Mouse (Mus musculus) kidney, adult 8-10 months (tissue): Measurements from ENCODE around the gene Adamts9.
A peak's percentile ranks its signal among the peaks of the same experiment; 100 is the strongest.

Experiments
- DNase-seq, 2 experiments: peaks; one replicate each; pipeline ENCODE4 v3.0.0; 2022

The Adamts9 gene

DNA sequence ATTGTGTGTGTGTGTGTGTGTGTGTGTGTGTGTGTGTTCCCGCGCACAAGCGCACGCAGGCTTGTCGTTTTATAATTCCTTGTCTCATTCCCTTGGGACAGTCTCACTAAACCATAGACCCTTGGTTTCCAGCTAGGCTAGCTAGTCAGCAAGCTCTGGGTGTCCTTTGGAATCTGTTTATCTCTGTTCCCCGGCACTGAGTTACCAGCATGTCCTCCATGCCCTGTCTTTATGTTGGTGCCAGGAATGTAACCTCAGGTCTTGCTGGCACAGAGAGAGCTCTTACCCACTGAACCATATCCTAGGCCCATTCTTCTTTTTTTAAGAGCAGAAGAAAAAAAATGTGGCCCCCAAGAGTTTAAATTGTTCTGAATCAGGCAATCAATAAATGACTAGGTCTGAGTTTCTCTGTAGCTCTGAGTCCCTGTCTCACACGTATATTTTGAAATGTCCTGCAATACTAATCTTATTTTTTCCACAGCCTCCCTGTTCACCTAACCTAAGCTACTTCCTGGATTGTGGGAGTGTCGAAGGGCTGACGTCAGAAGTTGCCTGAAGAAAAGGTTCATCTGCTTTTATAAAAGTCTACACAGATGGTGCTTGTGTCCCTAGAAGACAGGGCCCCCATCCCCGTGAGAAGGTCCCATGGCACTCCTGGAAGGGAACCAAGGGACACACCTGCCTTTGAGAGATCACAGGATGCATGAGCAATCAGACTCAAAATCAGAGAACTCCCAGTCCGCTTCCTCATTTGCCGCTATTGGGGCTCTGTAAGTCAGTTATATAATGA is 84.4 kb downstream of the Adamts9 start:
- DNase-seq, result peak; percentile 56 to 74

DNA sequence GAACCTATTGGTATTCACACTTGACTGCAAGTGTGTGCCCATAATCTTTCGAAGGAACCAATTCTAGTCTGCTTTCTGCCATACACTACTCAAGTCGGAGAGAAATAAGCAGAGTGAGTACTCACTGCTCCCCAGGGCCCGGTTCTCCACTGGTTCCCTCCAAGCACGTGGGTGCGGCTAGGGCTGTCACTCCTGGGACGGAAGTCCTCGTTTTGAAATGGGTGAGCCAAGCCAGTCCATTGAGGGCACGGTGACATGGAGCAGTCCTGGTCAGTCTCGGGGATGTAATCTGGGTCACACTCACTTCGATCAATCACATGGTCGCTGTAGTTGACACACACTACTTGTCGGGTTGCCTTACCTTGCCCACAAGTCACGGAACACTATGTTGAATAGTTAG is 85.5 kb downstream of the Adamts9 start:
- DNase-seq, result no peak

DNA sequence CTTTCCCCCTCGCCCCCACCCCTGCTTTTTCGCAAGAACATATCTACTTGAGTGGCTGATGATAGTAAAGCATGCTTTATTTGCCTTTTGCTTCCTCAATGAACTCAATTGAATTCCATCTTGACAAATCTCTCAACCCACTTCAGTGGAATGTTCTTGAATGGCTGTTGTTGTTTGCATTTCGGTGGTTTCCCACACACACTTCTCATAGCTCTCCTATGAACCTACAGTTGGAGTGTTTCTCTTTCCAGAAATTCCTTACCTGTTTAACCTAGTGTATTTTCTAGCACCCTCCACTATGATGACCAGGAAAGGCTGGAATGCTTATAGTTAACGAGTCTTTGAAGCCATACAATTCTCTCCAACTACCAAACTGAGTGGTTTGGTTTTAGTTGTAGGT is 88.4 kb downstream of the Adamts9 start:
- no peak for DNase-seq

DNA sequence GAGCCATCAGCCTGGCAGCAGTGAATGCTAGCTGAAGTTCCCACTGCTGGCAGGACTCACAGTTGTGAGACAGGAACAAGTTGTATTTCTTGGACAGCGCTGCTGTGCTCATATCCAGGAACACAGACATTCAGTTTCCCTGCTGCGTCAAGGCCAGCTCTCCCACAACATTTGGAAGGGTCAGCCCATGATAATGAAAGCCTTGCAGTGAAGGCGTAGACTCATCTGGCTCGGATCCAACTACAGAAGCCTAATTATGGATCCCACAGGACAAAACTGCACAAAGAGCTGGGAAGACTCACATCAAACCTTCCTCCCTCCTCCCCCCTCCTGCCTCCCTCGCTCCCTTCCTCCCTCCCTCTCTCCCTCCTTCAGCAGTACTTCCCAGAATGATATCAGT is 93.0 kb downstream of the Adamts9 start:
- DNase-seq, result peak; percentile 44 to 51

DNA sequence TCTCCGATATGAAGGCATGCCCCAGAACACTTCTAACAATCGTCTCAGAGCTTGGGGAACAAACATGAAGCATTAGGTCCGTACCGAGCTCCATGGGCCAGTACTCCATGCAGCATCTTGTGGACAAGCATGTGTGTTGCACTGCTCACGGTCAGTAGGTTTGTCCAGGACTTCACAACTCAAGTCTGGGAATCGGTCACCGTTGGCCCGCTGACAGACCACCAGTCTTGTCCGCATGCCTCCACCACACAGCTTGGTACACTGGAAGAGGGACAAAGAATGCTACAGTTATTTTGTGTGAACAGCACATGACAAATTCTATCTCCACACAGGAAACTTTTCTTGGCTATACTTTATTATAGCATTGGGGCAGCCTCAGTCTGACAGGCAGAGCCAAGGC is 94.1 kb downstream of the Adamts9 start:
- no peak for DNase-seq

DNA sequence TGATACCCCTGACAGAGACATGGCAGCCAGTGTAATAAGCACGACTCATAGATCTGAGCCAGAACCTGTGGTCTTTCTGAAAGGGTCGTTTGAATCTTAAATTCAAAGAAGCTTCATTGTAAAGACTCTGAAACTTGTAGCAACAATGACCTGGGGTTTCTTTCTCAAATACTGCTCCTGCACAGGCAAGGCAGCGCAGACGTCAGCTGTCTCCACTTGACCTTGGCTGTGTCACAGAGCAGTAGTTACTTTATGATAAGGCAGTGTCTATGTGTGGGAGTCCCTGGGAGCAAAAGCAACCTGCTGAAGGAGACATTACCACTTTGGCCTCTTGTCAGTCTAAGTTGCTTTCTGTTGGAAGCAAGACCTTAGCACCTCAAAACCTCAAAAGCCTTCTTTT is 96.7 kb downstream of the Adamts9 start:
- DNase-seq, result no peak

DNA sequence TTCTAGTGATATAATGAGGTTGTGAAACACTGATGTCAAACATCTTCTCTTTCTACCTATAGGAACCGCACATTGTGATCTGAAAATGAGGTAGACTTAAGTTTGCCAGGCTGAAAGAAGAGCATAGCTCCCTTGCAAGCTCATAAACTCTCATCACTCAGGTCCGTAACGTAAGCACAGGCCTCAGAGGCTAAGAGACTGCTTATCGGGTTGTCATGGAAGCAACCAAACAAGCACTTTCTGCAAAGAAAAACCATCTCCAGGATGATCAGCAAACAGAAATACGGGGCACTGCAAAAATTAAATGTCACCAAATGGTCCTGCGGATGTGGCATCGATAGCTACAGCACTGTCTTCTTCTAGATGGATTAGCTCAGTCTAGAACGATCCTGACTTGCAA is 97.4 kb downstream of the Adamts9 start:
- DNase-seq, result no peak

DNA sequence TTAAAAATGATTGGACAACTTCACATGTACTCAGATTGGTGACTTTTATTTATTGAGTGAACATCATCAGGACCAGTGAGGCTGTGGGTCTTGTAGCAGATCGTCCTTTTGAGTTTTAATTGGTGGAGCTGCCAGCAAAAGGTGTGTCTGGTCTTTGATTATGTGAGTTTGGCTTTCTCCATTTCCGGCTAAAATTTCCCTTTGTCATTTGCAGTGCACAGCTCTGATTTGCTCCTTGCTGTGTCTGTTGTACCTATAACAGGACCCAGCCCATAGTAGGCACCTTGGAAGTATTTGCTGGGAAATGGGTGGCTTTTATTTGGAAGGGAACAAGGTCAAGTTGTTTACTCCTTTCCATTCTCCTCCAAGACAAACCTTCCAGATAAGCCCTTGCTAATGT is 99.8 kb downstream of the Adamts9 start:
- no peak for DNase-seq

DNA sequence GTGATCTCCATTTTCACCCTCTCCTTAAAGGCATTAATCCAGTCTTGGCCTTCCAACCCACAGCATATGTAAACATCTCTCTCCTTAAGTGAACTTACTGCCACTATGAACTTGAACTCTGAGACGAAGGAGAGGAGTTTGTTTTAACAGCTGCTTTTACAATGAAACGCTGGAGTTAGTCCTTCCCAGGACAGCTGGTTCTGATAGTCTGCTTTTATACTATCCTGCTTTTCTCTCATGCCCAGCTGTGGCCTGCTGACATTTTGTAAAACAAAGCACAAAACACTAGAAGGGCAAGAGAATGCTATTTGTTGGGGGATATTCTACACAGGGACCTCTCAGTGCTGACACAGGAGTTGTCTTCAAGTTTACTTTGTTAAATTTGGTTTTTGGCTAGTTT is 101.3 kb downstream of the Adamts9 start:
- no peak for DNase-seq

DNA sequence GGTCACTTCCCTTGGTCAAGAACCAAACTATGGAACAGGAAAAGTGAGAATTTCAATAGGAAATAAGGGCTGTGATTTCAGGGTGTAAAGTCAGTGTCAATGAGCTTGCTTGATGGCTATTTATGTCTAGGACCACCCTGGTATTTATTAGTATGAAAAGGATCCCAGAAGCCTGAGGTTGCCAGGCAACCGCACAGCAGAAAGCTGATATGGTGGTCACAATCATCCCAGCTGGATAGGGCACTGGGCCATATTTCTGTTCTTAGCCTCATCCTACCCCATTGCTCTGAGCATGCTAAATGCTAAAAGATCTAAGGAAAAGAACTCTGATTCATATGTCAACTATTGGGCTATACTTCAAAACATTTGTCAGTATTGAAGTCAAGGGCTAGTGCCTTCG is 112.2 kb downstream of the Adamts9 start:
- DNase-seq, result no peak

DNA sequence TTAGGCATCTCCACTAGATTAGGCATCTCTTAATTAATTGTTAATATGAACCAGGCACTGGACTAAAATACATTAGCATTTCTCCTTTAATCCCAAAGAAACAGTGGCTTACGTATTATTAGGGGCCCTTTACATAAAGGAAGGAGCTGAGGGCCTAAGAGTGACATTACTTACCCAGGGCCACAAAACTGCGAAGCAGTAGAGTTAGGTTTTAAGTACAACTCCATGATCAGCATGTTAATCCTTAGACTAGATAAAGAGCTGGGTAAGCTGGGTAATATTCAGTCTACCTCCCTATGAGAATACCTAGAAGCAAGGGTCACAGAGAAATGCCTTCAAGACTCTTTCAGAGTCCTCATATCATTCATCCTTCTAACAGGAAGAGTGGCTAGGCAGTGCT is 114.1 kb downstream of the Adamts9 start:
- peak in 1 of 2 experiments; percentile 43 for DNase-seq

DNA sequence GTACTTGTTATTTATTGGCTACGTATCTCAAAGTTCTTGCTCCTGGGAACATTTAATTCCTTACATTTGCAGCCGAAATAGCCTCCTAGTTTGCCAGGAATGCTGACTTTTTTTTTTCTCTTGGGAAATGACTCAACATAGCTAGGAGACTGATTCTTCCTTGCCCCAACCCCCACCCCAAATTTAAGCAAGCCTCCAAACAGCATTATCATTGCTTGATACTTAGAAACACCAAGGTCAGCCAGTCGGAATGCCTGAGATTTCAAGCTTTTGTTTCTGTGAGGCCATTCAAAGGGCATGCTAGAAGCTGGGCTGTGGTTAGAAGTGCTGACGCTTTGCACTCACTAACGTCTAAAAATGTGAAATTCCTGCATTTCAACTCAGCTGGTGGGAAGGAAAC is 115.9 kb downstream of the Adamts9 start:
- no peak for DNase-seq

DNA sequence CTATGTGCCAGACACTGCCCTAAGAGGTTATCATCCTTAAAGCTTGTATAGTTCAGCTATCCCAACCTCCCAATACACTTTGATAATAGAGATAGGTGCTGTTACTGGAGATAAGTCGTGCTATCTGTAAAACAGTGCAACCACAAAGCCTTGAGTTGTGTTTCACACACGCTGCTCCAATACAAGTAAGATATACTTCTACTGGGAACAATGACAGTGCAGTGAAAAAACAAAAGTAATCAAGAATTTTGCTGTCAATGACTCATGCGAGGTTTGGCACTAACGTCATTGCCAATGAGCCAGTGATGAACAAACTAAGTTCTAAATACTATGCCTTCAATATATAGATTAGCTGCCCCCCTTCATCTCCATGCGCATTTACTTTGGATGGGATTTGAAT is 116.7 kb downstream of the Adamts9 start:
- no peak for DNase-seq

DNA sequence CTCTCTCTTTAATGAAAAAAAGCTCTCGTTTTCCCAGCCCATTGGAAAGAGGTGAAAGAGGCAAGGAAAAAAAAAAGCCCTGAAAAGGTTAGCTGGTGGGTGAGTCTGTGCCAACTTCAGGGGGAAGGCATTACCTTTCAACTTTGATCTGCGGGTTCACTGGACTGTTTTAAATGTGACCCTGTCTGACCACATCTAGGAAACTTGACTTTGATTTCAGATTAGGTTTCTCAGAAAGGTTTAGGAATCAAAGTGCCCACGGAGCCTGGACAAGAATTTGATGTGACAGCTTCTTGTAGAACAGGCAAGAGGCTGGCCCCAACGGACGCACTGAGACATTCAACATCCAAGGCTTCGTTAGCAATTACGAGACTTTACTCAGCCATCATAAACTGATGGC is 119.3 kb downstream of the Adamts9 start:
- DNase-seq, result peak; percentile 49 to 55

DNA sequence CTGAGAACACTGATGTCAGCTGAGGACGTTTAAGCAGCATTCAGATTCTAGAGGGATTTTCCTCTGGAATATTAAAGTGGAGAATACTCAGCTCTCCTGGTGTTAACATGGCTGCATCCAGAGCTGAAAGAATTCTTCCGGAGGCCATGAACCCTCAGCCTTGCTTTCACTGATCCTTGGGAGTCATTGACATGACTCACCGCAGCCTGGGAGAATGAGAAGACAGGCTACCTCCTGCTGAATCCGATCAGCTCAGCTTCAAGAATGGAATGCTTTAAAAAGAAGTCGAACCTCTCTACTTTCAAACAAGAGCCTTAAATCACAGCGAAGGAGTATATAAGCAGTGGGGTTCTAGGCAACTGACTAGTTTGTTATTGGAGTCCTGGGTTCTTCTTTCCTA is 121.3 kb downstream of the Adamts9 start:
- no peak for DNase-seq

DNA sequence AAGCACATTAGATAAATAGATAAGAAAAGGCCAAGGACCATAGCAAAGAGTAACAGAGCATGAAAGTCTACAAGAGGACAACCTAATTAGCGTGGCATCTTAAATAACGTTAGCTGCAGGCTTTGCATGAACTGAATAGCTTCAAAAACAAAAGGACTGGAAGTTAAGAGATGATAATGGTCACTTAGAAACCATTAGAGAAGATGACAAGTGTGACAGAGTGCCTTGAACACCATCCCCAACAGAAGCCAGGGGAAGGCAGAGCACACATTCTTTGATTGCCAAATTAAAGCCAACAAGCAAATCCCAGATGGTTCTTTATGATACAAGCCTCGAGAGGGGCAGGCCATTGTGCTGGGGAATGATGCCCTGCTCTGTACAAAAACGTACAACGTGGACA is 121.7 kb downstream of the Adamts9 start:
- DNase-seq, result no peak

DNA sequence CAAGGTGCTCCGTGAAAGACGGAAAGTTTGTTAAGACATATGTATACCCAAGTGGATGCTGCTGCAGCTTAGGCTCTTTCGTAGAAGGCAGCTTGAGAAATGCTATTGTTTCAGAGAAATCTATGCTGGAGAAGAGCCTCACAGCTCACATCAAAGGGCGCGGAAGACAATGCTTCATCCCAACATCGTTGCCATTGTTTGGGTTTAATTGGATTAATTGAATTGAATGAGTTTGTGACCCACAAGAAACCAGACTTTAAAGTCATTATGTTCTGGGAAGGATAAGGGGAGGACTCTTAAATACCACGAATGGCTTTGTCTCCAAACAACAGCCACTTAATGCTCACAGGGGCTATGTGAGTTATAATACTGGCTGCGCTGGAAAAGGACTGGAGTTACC is 125.6 kb downstream of the Adamts9 start:
- DNase-seq, result no peak

DNA sequence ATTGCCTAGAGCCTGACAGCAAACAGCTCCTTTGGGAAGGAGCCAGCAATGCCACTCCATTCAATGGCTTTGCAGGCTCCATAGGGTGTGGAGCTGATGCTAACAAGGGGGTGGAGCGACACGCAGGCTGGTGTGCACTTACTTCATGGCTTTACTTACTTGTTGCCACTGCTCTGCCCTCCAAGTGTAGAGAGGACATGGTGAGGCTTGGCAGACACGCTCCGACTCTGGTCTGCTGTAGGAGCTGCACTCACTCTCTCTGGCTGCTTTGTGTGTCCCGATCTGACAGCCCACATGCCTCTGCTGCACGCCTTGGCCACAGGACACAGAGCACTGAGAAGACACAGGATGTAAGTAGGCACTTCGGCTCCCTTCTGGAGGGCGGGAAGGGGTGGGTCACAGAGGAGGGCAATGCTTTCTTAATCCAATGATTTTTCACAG is 127.0 kb downstream of the Adamts9 start, which contains the start of gene A730049H05Rik:
Gene A730049H05Rik, plus strand, starts transcription at position 168 of the 441 bp plus-strand sequence.
- no peak for DNase-seq

DNA sequence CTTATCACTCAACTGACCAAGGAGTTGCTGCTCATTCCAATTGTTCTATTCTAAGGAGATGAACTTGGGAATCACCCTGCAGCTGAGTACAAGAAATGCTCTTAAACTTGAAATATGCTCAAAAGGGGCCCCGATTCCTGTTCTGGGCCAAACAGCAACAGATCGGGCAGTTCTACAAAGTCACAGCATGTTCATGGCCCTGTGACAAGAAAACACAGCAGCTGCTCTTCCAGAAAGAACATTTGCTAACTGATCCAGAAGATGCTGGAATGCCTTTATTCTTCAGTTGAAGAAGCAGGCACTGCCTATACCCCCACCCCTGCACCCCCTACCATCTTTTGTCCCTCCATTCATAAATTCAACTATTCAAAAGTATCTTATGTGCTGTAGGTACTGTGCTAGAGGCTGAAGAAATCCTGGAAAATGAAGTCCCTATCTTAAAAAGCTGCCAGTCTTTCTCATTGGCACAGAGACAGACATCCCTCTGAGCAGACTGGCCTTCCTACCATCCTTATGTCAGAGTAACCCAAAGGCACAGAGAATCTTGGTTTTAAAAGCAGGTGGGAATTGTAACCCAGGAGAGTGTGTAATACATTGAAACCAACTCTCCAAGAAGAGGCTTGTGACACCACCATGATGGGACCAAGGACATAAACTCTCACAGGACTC is 130.5 kb downstream of the Adamts9 start:
- no peak for DNase-seq

DNA sequence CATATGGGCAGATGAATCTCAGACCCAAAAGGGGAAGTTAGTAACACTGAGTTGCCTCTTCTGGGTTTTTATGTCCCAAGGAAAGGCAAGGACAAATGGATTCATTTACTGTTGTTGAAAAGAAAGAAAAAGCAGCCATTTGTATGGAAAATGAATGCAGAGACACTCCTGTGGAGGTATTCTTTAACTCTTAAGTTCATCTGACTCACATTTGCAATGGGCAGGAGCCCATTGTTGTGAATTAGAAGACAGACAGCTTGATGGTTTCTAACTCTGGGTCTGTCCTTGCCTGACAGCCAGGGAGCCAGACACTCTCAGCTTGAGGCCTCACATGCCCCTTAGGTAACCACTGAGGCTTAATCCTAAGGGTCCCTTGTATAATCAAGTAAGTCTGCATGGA is 131.7 kb downstream of the Adamts9 start:
- DNase-seq, result no peak

DNA sequence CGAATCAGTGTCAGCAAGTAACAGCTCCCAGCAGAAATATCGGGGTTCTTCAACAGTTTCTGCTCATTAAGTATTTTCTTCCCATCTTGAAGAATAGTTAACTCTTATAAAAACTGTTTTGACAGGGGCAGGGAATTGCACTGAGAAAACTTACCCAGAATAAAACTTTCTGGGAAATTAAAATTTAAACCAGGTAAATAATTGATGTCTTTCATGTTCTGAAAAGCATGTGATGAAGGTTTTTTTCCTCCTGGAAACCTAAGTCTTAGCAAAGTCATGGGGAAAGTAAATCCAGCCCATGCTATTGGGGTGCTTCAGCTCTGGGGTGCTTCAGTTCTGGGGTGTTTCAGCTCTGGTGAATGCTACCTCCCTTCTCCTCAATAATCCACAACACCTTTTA is 132.7 kb downstream of the Adamts9 start:
- no peak for DNase-seq

DNA sequence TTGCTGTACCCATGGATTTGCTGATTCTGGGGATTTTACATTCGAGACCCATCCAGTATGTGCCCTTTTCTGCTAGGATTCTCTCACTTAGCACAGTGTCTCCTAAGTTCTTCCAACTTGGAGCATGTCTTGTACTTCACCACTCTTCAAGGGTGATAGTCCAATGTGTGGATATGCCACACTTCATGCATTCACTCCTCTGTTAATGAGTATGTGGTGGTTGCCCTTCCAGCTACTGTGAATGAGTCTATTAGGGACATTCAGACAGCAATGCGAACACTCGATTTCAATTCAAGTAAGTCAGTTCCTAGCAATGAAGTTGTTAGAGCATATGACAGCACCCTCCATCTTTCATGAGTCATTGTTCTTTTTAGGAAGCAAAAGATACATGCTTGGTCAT is 133.5 kb downstream of the Adamts9 start:
- peak; percentile 53 to 70 for DNase-seq

DNA sequence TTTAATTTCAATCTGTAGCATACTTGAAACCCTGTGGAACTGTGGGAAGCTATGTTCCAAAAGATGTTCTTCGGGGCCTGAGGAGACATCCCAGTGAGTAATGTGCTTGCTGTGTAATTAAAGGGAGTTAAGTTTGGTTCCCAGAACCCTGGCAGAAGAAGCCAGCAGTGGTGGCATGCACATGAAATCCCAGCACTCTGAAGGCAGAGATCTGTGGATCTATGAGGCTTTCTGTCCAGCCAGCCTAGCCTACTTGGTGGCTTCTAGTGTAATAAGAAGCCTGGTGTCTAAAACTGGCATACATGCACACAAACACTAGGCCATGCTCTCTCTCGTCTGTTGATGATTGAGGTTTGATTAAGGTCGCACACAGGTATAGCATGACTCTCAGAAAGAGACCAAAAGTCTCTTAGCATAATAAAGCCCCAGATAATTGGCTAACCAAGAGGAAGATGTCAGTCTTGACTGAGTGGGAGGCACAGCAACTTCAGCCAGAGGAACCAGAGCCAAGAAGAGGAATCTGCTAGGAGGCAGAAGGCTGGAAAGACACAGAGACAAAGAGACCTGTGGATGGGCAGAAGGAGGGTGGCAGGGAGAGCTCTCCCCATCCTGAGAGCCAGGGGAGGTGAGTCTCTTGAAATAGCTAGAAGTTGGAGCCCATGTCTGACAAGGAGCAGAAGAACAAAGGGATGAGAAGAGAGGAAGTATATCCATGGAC is 138.9 kb downstream of the Adamts9 start:
- DNase-seq, result no peak

DNA sequence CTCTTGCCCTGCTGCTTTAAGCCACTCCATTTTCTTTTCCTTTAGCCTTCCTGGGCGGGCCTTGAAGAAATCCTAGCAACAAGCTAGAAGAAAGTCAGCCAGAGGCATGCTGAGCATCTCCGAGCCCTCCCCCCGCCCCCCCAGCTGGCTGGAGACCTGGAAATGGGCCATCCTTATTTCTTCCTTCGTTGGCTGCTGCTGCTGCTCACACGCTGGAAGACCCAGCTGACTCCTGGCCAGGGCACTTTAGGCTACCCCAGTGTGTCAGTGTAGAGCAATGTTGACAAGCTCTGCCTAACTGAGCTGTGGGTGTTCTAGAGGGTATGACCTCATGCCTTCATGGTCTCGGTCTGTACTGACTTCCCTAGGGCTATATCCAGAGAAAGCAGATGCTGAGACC is 140.1 kb downstream of the Adamts9 start:
- DNase-seq, result no peak
